Mouse (Mus musculus) fibroblast of lung, adult 2 months (primary cell): ENCODE measurements around the gene Ilkap.

Source experiments
- DNase-seq: peaks from one replicate; pipeline ENCODE4 v3.0.0-alpha.2; 2011; ENCODE audit warnings: low read depth

Gene Ilkap

GRCm38 (mm10) chr1:91413898-91414594, 15.4 kb upstream of the Ilkap start, which contains the start of gene Hes6:
Gene Hes6 (minus strand): TSS chr1:91414038.
- DNase-seq: no peak

DNA sequence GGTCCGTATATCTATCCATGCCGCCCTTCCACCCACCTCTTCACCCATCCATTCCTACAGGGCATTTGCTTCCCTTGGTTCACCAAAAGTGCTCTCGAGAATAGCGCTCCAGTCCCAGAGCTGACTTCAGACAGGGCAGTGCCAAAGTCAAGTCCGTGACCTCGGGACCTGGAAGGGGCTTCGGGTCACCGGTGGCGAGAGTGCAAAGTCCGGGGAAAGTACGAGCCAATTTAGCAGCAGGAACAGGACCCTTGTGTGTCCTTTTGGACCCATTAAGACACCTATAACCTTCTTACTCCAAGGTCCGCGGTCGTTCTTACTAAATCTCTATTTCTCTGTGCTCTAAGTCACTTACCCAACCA, 14.9 kb upstream of the Ilkap start:
- no peak for DNase-seq

DNA sequence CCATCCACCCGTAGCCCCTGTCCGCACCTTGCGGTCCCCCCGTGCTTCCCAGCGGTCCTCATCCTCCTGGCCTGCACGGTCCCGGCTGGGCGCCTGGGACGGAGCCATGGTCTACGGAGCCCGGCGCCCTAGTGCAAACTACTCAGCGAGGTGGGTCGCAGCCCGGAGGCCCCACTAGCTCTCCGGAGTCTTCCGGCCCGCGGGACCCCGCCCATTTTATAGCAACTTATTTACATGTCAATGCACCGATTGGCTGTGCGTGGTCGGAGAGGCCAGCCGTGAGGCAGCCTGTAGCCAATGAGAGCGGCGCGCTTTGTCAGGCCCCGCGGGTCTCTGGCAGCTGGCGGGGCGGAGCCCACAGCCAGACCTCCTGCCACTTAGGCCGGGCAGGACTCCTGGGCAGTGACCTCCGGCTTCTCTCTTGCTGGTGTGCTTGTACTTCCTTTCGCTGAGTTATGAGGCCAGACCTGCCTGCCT, 14.5 kb upstream of the Ilkap start:
- DNase-seq: peak; percentile 86

- DNase-seq: no peak
These were observed 13.8 kb upstream of the Ilkap start for GRCm38 (mm10) chr1:91412286-91413029.

DNA sequence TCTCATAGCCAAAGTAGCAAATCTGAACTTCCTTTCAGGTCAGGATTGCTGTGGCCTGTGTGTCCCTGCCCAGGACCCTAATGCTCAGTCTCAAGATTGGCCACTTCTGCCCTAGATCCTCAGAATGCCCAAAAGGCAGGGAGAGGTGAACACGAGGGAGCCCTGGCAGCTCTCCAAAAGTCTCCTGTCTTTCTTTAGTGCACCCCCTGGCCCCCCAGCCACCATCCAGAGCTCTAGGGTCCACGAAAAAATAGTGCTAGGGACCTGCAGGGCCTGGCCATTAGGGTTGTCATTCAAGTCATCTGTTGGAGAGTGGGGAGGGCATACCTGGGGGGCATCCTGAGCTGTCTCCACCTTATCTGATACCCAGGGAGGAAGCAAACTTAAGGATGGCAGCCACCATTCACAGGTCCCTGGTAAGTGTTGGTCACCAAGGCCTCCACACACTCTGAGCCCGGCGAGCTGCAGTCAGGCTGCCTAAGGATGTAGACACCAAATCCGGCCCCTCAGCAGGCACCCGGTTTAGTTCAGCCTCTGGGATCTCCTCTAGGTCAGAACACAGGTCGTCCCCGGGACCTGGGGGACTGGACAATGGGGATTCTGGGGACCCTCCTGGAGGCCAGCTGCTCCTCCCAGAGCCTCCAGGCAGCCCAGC, 13.1 kb upstream of the Ilkap start:
- DNase-seq: no peak

DNA sequence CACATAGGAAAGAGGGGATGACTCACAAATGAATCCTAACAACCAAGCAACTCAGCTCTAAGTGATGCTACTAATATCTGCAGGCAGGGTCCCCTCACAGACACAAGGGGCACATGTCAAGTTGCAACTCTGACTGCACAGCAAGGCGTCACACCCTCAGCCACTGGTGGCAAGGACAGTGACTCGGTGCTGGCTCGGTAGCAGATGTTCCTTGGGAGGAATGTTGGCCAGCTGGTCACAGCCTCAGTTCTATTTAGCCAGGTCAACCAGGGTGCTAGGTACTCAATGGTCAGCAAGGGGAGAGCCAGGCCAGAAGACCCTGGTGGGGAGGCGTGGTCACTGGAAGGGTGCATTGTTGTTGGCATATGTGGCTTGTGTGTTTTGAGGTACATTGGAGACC, 9.2 kb upstream of the Ilkap start:
- DNase-seq: no peak

- no peak for DNase-seq
These were observed 7.0 kb upstream of the Ilkap start for GRCm38 (mm10) chr1:91405406-91406169.

DNA sequence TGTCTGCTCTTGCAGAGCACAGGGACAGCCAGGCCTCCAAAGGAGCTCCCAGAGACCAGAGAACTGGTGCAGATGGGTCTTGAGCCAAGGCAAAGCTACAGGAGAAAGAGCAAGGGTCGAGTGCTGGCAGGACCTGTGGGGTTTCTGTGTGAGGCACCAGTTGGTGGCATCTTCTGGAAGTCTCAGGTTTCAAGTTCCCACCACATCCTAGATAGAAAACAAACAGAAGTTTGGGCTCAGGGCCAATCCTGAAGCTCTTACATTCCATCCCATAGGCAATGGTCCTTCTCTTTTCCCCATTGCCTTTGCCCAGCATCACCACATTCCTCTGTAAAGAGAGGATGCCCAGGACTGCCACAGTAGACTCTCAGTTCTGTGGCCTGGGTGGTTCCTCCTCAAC, 6.4 kb upstream of the Ilkap start:
- DNase-seq: no peak

GRCm38 (mm10) chr1:91397927-91398259, 722 bp downstream of the Ilkap start:
- DNase-seq: no peak

- no peak for DNase-seq
These were observed 8.2 kb downstream of the Ilkap start for GRCm38 (mm10) chr1:91390369-91390768.

GRCm38 (mm10) chr1:91381091-91381471, 17.5 kb downstream of the Ilkap start:
- DNase-seq: no peak

- peak; percentile 73 for DNase-seq
These were observed 18.0 kb downstream of the Ilkap start for GRCm38 (mm10) chr1:91380453-91381090.

DNA sequence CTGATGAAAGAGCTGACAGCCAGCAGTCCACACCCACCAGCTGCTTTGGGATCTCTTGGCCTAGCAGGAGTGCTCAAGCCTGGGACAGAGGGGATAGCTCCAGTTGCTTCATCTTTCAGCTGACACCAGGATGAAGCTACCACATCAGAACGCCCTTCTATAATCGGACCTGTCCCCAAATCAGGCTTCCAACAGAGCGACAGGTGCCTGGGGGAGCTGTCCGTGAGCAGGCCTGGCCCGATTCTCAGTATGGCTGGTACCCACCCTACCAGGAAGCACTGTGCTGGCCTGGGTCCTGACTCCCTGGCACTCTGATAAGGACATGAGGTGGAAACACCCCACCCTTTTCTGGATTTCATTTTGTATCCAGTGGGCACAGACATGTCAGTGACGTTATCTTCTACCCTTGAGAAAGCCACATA, 25.2 kb downstream of the Ilkap start:
- DNase-seq: no peak

DNA sequence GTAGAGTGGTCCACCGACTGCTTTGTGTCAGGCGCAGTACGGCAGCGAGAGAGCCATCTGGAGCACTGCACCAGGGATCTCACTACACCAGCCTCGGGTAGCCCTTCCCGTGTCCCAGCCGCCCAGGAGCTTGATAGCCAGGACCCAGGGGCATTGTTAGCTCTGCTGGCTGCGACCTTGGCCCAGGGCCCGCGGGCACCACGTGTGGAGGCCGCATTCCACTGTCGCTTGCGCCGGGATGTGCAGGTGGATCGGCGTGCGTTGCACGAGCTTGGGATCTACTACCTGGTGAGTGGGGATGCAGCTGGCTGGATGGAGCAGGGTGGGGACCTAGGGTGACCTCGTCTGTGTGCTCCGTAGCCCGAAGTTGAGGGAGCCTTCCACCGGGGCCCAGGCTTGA, 28.6 kb downstream of the Ilkap start:
- no peak for DNase-seq

DNA sequence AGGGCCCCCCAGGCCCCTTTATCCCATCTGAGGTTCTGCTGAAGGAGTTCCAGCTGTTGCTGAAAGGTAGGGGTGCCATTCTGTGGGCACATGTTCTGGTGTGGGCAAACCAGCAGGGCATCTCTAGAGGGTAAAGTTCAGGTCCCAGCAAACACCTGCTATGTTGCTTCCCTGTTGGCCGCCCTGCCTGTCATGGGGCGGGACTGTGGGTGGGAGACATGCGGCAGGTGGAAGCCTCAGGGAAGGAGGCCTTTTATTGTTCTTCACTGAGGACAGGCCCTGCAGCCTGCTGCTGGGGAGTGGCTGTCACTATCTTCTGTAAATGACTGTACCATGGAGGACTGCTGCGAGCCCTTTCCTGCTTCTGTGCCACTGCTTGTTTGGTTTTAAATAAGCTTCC, 29.2 kb downstream of the Ilkap start:
- DNase-seq: no peak

DNA sequence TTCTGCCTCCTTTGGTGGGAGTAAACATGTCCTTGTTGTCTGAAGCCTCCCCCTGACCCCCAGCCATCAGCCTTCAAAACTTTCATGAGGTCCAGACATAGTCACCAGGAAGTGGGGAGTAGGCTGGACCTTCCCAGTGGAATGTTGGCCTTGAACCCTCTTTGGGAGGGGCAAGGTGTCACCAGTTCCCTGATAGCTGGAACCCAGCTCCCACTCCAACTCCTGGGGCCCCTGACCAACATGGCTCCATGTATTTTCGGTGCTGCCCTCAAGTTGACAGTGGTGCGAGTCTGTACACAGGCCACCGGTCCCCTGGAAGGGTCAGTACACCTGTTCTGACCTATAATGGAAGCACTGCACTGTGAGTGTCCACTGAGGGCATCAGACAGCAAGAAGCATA, 31.3 kb downstream of the Ilkap start:
- no peak for DNase-seq

DNA sequence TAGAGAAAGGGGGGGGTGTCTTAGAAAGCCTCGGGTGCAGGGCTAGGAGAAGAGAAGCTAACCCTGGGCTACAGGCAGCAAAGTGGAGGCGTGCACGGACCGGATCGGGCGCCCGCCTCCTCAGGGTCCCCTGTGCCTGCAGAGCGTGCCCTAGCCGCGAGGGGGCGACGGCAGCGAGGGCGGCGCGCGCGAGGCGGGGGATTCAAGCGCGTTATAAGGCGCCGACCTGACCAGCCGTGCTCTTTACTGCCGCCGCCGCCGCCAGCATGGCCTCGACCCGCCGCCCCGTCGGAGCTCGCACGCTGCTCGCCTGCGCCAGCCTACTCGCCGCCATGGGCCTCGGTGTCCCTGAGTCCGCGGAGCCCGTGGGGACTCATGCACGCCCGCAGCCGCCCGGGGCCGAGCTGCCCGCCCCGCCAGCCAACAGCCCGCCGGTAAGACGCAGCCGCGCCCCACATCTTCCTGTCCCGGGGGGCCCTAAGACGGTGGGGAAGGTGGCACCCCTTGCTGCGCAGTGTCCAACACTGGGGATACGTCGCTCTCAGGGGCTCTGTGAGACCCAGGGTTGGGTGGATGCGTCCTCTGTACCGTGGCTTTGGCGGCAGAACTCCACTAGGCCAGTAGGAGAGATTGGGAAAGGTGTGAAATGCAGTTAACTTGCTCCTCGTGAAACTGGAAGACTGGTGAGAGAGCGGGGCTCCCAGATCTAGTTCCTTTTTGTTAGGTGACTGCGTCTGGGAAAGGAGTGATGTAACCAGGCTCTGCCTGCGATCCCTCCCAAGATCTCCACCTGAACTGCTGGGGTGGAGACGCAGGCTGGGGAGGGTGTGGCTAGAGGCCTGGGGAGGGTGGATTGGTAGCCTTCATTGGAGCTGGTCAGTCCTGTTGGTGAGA, 32.2 kb downstream of the Ilkap start, which contains the start of gene Erfe:
TSS of gene Erfe (plus strand) at position 216 of the 894 bp plus-strand sequence.
- no peak for DNase-seq

GRCm38 (mm10) chr1:91365816-91366214, 32.8 kb downstream of the Ilkap start:
- no peak for DNase-seq

DNA sequence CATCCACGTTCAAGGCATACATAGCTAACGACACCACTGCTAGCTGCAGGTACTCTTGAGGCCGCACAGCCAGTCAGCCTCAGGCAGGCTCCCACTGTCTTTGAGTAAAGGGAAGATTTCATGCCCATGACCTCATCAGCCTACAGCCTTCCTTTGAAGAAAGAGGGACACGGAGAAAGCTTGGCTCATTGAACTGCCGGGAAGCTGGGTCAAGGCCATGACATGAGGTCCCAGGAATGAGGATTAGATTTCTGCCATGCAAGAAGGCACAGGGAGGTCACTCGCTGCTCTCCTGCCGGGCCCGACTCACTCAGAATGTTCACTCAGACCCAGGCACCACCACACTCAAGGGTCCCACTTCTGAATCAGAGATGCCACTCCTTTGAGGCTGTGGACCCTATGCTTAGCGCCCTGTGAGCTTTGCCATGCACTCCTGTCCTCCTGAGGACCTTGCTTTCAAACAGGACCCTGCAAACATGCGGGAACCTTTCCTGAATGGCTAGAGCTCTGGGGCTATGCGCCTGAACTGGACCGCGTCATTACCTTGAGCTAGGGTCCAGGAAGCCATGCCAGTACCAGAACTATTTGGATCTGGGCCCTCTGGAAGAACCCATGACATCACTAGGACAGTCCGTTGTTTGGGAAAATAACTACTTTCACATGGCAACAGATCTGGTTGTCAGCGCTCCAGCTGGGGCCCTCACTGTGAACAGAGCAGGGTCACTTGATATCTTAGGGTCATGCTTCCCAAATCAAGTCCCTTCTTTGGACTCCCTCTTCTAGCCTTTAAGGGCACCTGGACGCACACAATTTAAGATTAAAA, 33.6 kb downstream of the Ilkap start:
- no peak for DNase-seq

DNA sequence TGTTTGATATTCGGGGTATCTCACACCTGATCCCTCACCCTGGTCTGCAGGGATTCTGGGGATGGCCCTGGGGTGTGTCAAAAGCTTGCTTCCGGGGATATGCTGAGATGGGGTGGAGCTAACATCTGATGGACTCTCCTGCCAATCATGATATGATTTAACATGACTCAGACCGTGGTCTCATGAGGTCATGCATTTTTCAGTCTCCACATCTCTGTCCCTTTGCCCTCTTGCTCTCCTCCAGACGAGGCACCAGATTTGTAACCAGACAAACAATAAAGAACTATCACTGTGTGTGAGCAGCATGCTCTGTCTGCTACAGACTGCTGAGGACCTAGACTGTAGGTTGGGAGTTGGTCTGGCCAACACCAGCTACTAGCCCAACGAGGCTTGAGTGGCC, 36.5 kb downstream of the Ilkap start:
- no peak for DNase-seq
